Mouse (Mus musculus): ENCODE results near the gene 6820408C15Rik. TPM values are rescaled to one million over a fixed set of nuclear protein-coding genes. Genes with fewer than 3 reads are reported as not detected.

Gene 6820408C15Rik
- total and polyA plus RNA-seq, 3 experiments, result not detected

GRCm38 (mm10) chr2:152372104-152372503, 43.3 kb upstream of the 6820408C15Rik start:
- in situ Hi-C loops (cut with MboI; ENCODE audit: low pct_ligation_motif_present, low pct_unique_long_range_greater_than_20kb, low sequenced_read_pairs), result no loop called here
- no peaks in the 10 kb centered on the region for H3K79me2 ChIP-seq (replicated peaks; ENCODE audit: control insufficient read depth, extremely low read depth, insufficient read depth, poor library complexity, severe bottlenecking)
- H3K27ac ChIP-seq (ENCODE audit: insufficient read depth, low read depth), result no peak overlapping the region
- H3K36me3 ChIP-seq (replicated peaks in 1 of 2; ENCODE audit: control insufficient read depth in 1 of 2, insufficient read depth in 1 of 2, low read length in 1 of 2), result no peaks in the 10 kb centered on the region
- H3K9ac ChIP-seq (ENCODE audit: insufficient read depth, low read depth), result no peak overlapping the region
- H3K9me3 ChIP-seq (replicated peaks; ENCODE audit: low read length), result no peaks in the 10 kb centered on the region
- no peak overlapping the region for H3K4me3 ChIP-seq (replicated peaks in 1 of 3; ENCODE audit: low read depth in 2 of 3, low read length in 2 of 3, poor library complexity in 1 of 3)
- no peak for TF ChIP-seq HCFC1 (IDR thresholded peaks at IDR 0.05; ENCODE audit: low read depth, low read length)
- no peak for TF ChIP-seq TBP (conservative IDR thresholded peaks at IDR 0.05; ENCODE audit: low read depth, low read length)
- no peak for TF ChIP-seq SIN3A (IDR thresholded peaks at IDR 0.05; ENCODE audit: low read length)
- no peak for TF ChIP-seq ZMIZ1 (IDR thresholded peaks at IDR 0.05; ENCODE audit: low read depth, low read length)
- no peak for TF ChIP-seq UBTF (IDR thresholded peaks at IDR 0.05; ENCODE audit: low read depth, low read length)
- no peak for TF ChIP-seq IRF4 (IDR thresholded peaks at IDR 0.05; ENCODE audit: low read depth, low read length)
- no peak for TF ChIP-seq CTCF (conservative IDR thresholded peaks at IDR 0.05 in 1 of 2, IDR thresholded peaks at IDR 0.05 in 1 of 2; ENCODE audit: low read depth in 2 of 2, low read length in 2 of 2)
- no peak for TF ChIP-seq POLR2AphosphoS2 (IDR thresholded peaks at IDR 0.05; ENCODE audit: low read depth, low read length)
- TF ChIP-seq ZNF384 (IDR thresholded peaks at IDR 0.05; ENCODE audit: low read depth, low read length), result no peak
- no peak for TF ChIP-seq ETS1 (conservative IDR thresholded peaks at IDR 0.05; ENCODE audit: low read depth, low read length)
- no peak for TF ChIP-seq POLR2A (IDR thresholded peaks at IDR 0.05; ENCODE audit: low read depth, low read length)
- TF ChIP-seq JUND (conservative IDR thresholded peaks at IDR 0.05; ENCODE audit: low read depth, low read length), result no peak
- no peak for TF ChIP-seq NELFE (IDR thresholded peaks at IDR 0.05; ENCODE audit: low read depth, low read length)
- TF ChIP-seq EP300 (IDR thresholded peaks at IDR 0.05; ENCODE audit: low read length), result no peak
- TF ChIP-seq RCOR1 (conservative IDR thresholded peaks at IDR 0.05; ENCODE audit: low read depth, low read length), result no peak
- TF ChIP-seq MAZ (IDR thresholded peaks at IDR 0.05; ENCODE audit: low read depth, low read length), result no peak
- no peak for TF ChIP-seq MEF2A (IDR thresholded peaks at IDR 0.05; ENCODE audit: borderline replicate concordance, low read depth, low read length)
- H3K4me2 ChIP-seq (ENCODE audit: insufficient read depth, low read depth, poor library complexity, severe bottlenecking), result no peak overlapping the region
- H3K27me3 ChIP-seq (replicated peaks), result peaks cover 66% of the 10 kb centered on the region
- peaks cover 0 to 5% of the 10 kb centered on the region in 2 experiments; a peak in 2 of 4 replicates for H3K4me1 ChIP-seq (ENCODE audit: control insufficient read depth in 1 of 2, insufficient read depth in 2 of 2)
- no peak for DNase-seq (ENCODE audit: extremely low read depth)
- dilution Hi-C loops (cut with MboI; ENCODE audit: extremely low pct_ligation_motif_present, extremely low pct_unique_long_range_greater_than_20kb, low sequenced_read_pairs), result no loop called here

GRCm38 (mm10) chr2:152372661-152373060, 42.7 kb upstream of the 6820408C15Rik start:
- no peaks in the 10 kb centered on the region for H3K79me2 ChIP-seq (replicated peaks; ENCODE audit: control insufficient read depth, extremely low read depth, insufficient read depth, poor library complexity, severe bottlenecking)
- H3K4me3 ChIP-seq (replicated peaks in 1 of 3; ENCODE audit: low read depth in 2 of 3, low read length in 2 of 3, poor library complexity in 1 of 3), result no peak overlapping the region
- in situ Hi-C loops (cut with MboI; ENCODE audit: low pct_ligation_motif_present, low pct_unique_long_range_greater_than_20kb, low sequenced_read_pairs) (no loop called here), dilution Hi-C loops (cut with MboI; ENCODE audit: extremely low pct_ligation_motif_present, extremely low pct_unique_long_range_greater_than_20kb, low sequenced_read_pairs) (no loop called here)
- TF ChIP-seq JUND (conservative IDR thresholded peaks at IDR 0.05; ENCODE audit: low read depth, low read length) (no peak), GABPA (IDR thresholded peaks at IDR 0.05; ENCODE audit: insufficient replicate concordance, low read depth, low read length) (no peak), USF1 (IDR thresholded peaks at IDR 0.05; ENCODE audit: low read depth, low read length) (no peak), RAD21 (IDR thresholded peaks at IDR 0.05; ENCODE audit: low read depth, low read length) (no peak), TBP (conservative IDR thresholded peaks at IDR 0.05; ENCODE audit: low read depth, low read length) (no peak), BHLHE40 (IDR thresholded peaks at IDR 0.05; ENCODE audit: low read depth, low read length) (no peak), CHD1 (IDR thresholded peaks at IDR 0.05; ENCODE audit: low read depth, low read length) (no peak), USF2 (conservative IDR thresholded peaks at IDR 0.05; ENCODE audit: low read depth, low read length) (no peak), UBTF (IDR thresholded peaks at IDR 0.05; ENCODE audit: low read depth, low read length) (no peak), MEF2A (IDR thresholded peaks at IDR 0.05; ENCODE audit: borderline replicate concordance, low read depth, low read length) (no peak), E2F4 (IDR thresholded peaks at IDR 0.05; ENCODE audit: insufficient replicate concordance, low read depth, low read length) (no peak), CTCF (conservative IDR thresholded peaks at IDR 0.05 in 1 of 2, IDR thresholded peaks at IDR 0.05 in 1 of 2; ENCODE audit: low read depth in 2 of 2, low read length in 2 of 2) (no peak)
- no peaks in the 10 kb centered on the region for H3K36me3 ChIP-seq (replicated peaks in 1 of 2; ENCODE audit: control insufficient read depth in 1 of 2, insufficient read depth in 1 of 2, low read length in 1 of 2)
- no peak for DNase-seq (ENCODE audit: extremely low read depth)
- no peak overlapping the region for H3K4me2 ChIP-seq (ENCODE audit: insufficient read depth, low read depth, poor library complexity, severe bottlenecking)
- no peak overlapping the region for H3K9ac ChIP-seq (ENCODE audit: insufficient read depth, low read depth)
- H3K4me1 ChIP-seq (ENCODE audit: control insufficient read depth in 1 of 2, insufficient read depth in 2 of 2), result peaks cover 0 to under 1% of the 10 kb centered on the region in 2 experiments; a peak in 1 of 4 replicates
- H3K27me3 ChIP-seq (replicated peaks), result peaks cover 68% of the 10 kb centered on the region
- no peak overlapping the region for H3K27ac ChIP-seq (ENCODE audit: insufficient read depth, low read depth)
- no peaks in the 10 kb centered on the region for H3K9me3 ChIP-seq (replicated peaks; ENCODE audit: low read length)

Data from CH12.LX (cell line).